Mouse (Mus musculus): ENCODE data around the gene Gprc5b. TPM values are rescaled to one million over a fixed set of nuclear protein-coding genes. Genes with fewer than 3 reads are reported as not detected.

Gprc5b gene
- polyA plus RNA-seq, 1 experiment from 2014 or later: 1.5 TPM

- H3K4me1 ChIP-seq (replicated peaks; ENCODE audit: control insufficient read depth, insufficient read depth): peaks cover 9% of the 10 kb centered on the region; the same call in 1 of the 2 replicates
- no peak overlapping the region for H3K27ac ChIP-seq (replicated peaks)
- no peak overlapping the region for H3K9ac ChIP-seq (ENCODE audit: low read length)
- WGBS: 82% methylated on average over 17 of the region's 17 CpGs
- DNase-seq (ENCODE audit: low spot score) (no peak), ATAC-seq (ENCODE audit: low FRiP score, low TSS enrichment) (no peak)
- no peaks in the 10 kb centered on the region for H3K9me3 ChIP-seq (ENCODE audit: control insufficient read depth, low read length)
- H3K36me3 ChIP-seq (ENCODE audit: control insufficient read depth, insufficient read depth, low read length): no peaks in the 10 kb centered on the region
- H3K4me3 ChIP-seq (ENCODE audit: low read depth, low read length): no peak overlapping the region
- H3K4me2 ChIP-seq (replicated peaks; ENCODE audit: low read depth): no peak overlapping the region
- no peaks in the 10 kb centered on the region for H3K27me3 ChIP-seq (ENCODE audit: control insufficient read depth, insufficient read depth, low read length)
- no peak for TF ChIP-seq EP300 (optimal IDR thresholded peaks at IDR 0.05)
These were observed 63.3 kb downstream of the Gprc5b start for GRCm38 (mm10) chr7:118931502-118932395.

- Histone ChIP-seq H3K9me3 (ENCODE audit: control insufficient read depth, low read length) (no peaks in the 10 kb centered on the region), H3K27ac (replicated peaks) (peak overlapping the region; percentile 85), H3K4me1 (replicated peaks; ENCODE audit: control insufficient read depth, insufficient read depth) (peaks cover 9% of the 10 kb centered on the region; the same call in 1 of the 2 replicates), H3K9ac (ENCODE audit: low read length) (0 out of 2 replicates have a peak overlapping the region, but pooled peaks have one; percentile 18), H3K4me2 (replicated peaks; ENCODE audit: low read depth) (no peak overlapping the region), H3K36me3 (ENCODE audit: control insufficient read depth, insufficient read depth, low read length) (no peaks in the 10 kb centered on the region), H3K4me3 (ENCODE audit: low read depth, low read length) (no peak overlapping the region), H3K27me3 (ENCODE audit: control insufficient read depth, insufficient read depth, low read length) (no peaks in the 10 kb centered on the region)
- WGBS: 14% methylated on average over 15 of the region's 16 CpGs
- peak; percentile 88 for DNase-seq (ENCODE audit: low spot score)
- TF ChIP-seq EP300 (optimal IDR thresholded peaks at IDR 0.05) (no peak), CTCF (IDR thresholded peaks at IDR 0.05; ENCODE audit: low read depth) (no peak)
- ATAC-seq (ENCODE audit: low FRiP score, low TSS enrichment): peak; percentile 97
These were observed 65.3 kb downstream of the Gprc5b start for GRCm38 (mm10) chr7:118929601-118930311.

GRCm38 (mm10) chr7:118928916-118929315, 66.1 kb downstream of the Gprc5b start:
- Histone ChIP-seq H3K4me1 (replicated peaks; ENCODE audit: control insufficient read depth, insufficient read depth) (peaks cover 9% of the 10 kb centered on the region; the same call in 1 of the 2 replicates), H3K4me2 (replicated peaks; ENCODE audit: low read depth) (no peak overlapping the region), H3K9me3 (ENCODE audit: control insufficient read depth, low read length) (no peaks in the 10 kb centered on the region), H3K36me3 (ENCODE audit: control insufficient read depth, insufficient read depth, low read length) (no peaks in the 10 kb centered on the region), H3K27me3 (ENCODE audit: control insufficient read depth, insufficient read depth, low read length) (no peaks in the 10 kb centered on the region), H3K4me3 (ENCODE audit: low read depth, low read length) (no peak overlapping the region), H3K27ac (replicated peaks) (no peak overlapping the region), H3K9ac (ENCODE audit: low read length) (no peak overlapping the region)
- TF ChIP-seq CTCF (IDR thresholded peaks at IDR 0.05; ENCODE audit: low read depth) (no peak), EP300 (optimal IDR thresholded peaks at IDR 0.05) (no peak)
- DNase-seq (ENCODE audit: low spot score) (no peak), ATAC-seq (ENCODE audit: low FRiP score, low TSS enrichment) (no peak)
- WGBS: 59% methylated on average over 8 of the region's 8 CpGs

- no peak overlapping the region for H3K4me3 ChIP-seq (ENCODE audit: low read depth, low read length)
- no peak overlapping the region for H3K4me2 ChIP-seq (replicated peaks; ENCODE audit: low read depth)
- H3K9ac ChIP-seq (ENCODE audit: low read length): no peak overlapping the region
- no peaks in the 10 kb centered on the region for H3K9me3 ChIP-seq (ENCODE audit: control insufficient read depth, low read length)
- no peaks in the 10 kb centered on the region for H3K36me3 ChIP-seq (ENCODE audit: control insufficient read depth, insufficient read depth, low read length)
- no peaks in the 10 kb centered on the region for H3K27me3 ChIP-seq (ENCODE audit: control insufficient read depth, insufficient read depth, low read length)
- peaks cover 9% of the 10 kb centered on the region; the same call in 1 of the 2 replicates for H3K4me1 ChIP-seq (replicated peaks; ENCODE audit: control insufficient read depth, insufficient read depth)
- no peak for DNase-seq (ENCODE audit: low spot score)
- H3K27ac ChIP-seq (replicated peaks): no peak overlapping the region
- TF ChIP-seq EP300 (optimal IDR thresholded peaks at IDR 0.05): no peak
- no peak for TF ChIP-seq CTCF (IDR thresholded peaks at IDR 0.05; ENCODE audit: low read depth)
- no peak for ATAC-seq (ENCODE audit: low FRiP score, low TSS enrichment)
- WGBS: 89% methylated on average over 3 of the region's 3 CpGs
These were observed 66.7 kb downstream of the Gprc5b start for GRCm38 (mm10) chr7:118928316-118928715.

DNA sequence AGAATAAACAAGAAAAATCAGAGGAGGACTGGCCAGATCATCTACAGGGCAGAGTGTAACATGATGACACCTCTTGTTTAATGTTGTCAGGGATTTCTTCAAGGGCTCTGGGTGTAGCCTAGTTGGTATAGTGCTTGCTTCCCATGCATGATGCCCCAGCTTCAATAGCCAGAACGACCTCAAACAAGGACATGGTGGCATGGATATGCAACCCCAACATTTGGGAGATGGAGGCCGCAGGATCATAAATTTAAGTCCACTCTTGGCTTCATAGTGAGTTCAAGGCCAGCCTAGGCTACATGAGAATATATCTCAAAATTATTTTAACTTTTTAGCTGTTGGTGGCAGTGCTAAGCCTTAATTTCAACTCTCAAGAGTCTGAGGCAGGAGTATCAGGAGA, 67.7 kb downstream of the Gprc5b start:
- no peak for ATAC-seq (ENCODE audit: low FRiP score, low TSS enrichment)
- DNase-seq (ENCODE audit: low spot score): no peak
- 91% methylated on average over 2 of the region's 2 CpGs for WGBS
- H3K9ac ChIP-seq (ENCODE audit: low read length): no peak overlapping the region
- H3K27ac ChIP-seq (replicated peaks): no peak overlapping the region
- no peak for TF ChIP-seq EP300 (optimal IDR thresholded peaks at IDR 0.05)
- TF ChIP-seq CTCF (IDR thresholded peaks at IDR 0.05; ENCODE audit: low read depth): no peak
- no peaks in the 10 kb centered on the region for H3K36me3 ChIP-seq (ENCODE audit: control insufficient read depth, insufficient read depth, low read length)
- H3K4me1 ChIP-seq (replicated peaks; ENCODE audit: control insufficient read depth, insufficient read depth): peaks cover 9% of the 10 kb centered on the region; the same call in 1 of the 2 replicates
- H3K4me3 ChIP-seq (ENCODE audit: low read depth, low read length): no peak overlapping the region
- H3K4me2 ChIP-seq (replicated peaks; ENCODE audit: low read depth): no peak overlapping the region
- H3K27me3 ChIP-seq (ENCODE audit: control insufficient read depth, insufficient read depth, low read length): no peaks in the 10 kb centered on the region
- no peaks in the 10 kb centered on the region for H3K9me3 ChIP-seq (ENCODE audit: control insufficient read depth, low read length)

All from stomach, postnatal 0 days (tissue).